11 mouse cellular contexts compared by ENCODE assay signal in the genomic region with DNA sequence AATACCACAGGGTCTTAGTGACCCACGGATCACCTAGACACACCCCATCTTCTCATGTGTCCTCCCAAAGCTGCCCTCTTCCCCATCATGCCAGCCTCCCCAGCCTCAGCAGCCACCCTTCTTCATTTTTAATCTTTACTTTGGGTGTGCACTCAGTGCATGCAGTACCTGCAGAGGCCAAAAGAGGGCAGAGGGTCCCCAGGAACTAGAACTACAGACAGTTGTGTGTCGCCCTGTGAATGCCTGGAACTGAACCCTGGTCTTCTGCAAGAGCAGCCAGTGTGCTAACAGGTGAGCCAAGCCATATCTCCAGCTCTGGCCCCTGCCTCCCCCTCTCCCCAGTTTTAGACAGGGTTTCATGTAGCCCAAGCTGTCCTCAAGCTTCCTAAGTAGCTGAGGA. TPM values are rescaled to one million over a fixed set of nuclear protein-coding genes. Genes with fewer than 3 reads are reported as not detected.
DNase-seq lines count a peak whose midpoint lies in the region; ATAC-seq lines count a peak whose summit lies in the region.
"Had no signal": no experiment of that assay in that cellular context is flagged by ENCODE, and none has a peak within 500 bp of the region (broad histone marks: within the 10 kb centered on the region; RNA-seq: fewer than 3 reads in every experiment).

No protein-coding gene starts in this region.

- peaks cover 66% of the 10 kb centered on the region for H3K36me3 ChIP-seq in kidney, embryonic 16.5 days (ENCODE audit: insufficient read depth, low read length)

- no peaks in the 10 kb centered on the region for H3K27me3 ChIP-seq in kidney, embryonic 16.5 days (ENCODE audit: insufficient read depth, low read length)
- H3K27me3 ChIP-seq: embryonic facial prominence, embryonic 12.5 days; heart, embryonic 13.5 days had no signal

- no peak for ATAC-seq in kidney, embryonic 16.5 days (ENCODE audit: low FRiP score, low TSS enrichment)

- H3K4me3 ChIP-seq in kidney, embryonic 16.5 days (ENCODE audit: low read length), result no peak overlapping the region
- H3K4me3 ChIP-seq: embryonic facial prominence, embryonic 12.5 days; heart, embryonic 13.5 days had no signal

- DNase-seq in kidney, adult 18-20 months, result peak; percentile 21
- DNase-seq in thymus, postnatal 0 days (ENCODE audit: low spot score), result peak; percentile 29
- DNase-seq in thymus, postnatal 10 days (ENCODE audit: low spot score in 2 of 2), result no peak
- peak; percentile 62 for DNase-seq in induced T-regulatory cell, adult 2 months (ENCODE audit: low read depth)
- DNase-seq in urinary bladder, postnatal 25 days (ENCODE audit: low spot score), result no peak
- DNase-seq in right cerebral cortex, postnatal 36 days (ENCODE audit: low spot score in 2 of 2), result no peak
- no peak for DNase-seq in cerebellum, adult 11 months

- no peaks in the 10 kb centered on the region for H3K9me3 ChIP-seq in kidney, embryonic 16.5 days (ENCODE audit: low read length)
- H3K9me3 ChIP-seq: embryonic facial prominence, embryonic 12.5 days; heart, embryonic 13.5 days had no signal

- H3K4me1 ChIP-seq in kidney, embryonic 16.5 days (ENCODE audit: insufficient read depth, low read length), result no peaks in the 10 kb centered on the region
- H3K4me1 ChIP-seq: embryonic facial prominence, embryonic 12.5 days; heart, embryonic 13.5 days had no signal

- H3K9ac ChIP-seq in kidney, embryonic 16.5 days (replicated peaks; ENCODE audit: low read length), result no peak overlapping the region
- H3K9ac ChIP-seq: embryonic facial prominence, embryonic 12.5 days; heart, embryonic 13.5 days had no signal

- no peak overlapping the region for H3K4me2 ChIP-seq in kidney, embryonic 16.5 days (replicated peaks; ENCODE audit: low read depth, low read length)
- H3K4me2 ChIP-seq: embryonic facial prominence, embryonic 12.5 days; heart, embryonic 13.5 days had no signal

- H3K27ac ChIP-seq in kidney, embryonic 16.5 days (ENCODE audit: low read length), result no peak overlapping the region
- H3K27ac ChIP-seq: embryonic facial prominence, embryonic 12.5 days; heart, embryonic 13.5 days; macrophage had no signal

- 69% methylated on average over 2 of the region's 2 CpGs for WGBS in kidney, embryonic 16.5 days

RNA-seq across cellular contexts. Expression of a gene that starts 13.1 kb away (rescaled TPM):
- 102 and 109 TPM in 2 replicates for polyA plus RNA-seq in kidney, embryonic 16.5 days (2015; fragmentation: Nextera tagmentation; extraction: Ambion mirVana)
- 58.6 and 59.2 TPM in 2 replicates for polyA plus RNA-seq in thymus, postnatal 0 days (2015; fragmentation: Nextera tagmentation; extraction: Ambion mirVana)

RNA-seq across cellular contexts. Expression of a gene that starts 21.8 kb away (rescaled TPM):
- 45.0 and 46.2 TPM in 2 replicates for polyA plus RNA-seq in kidney, embryonic 16.5 days (2015; fragmentation: Nextera tagmentation; extraction: Ambion mirVana)
- polyA plus RNA-seq in thymus, postnatal 0 days (2015; fragmentation: Nextera tagmentation; extraction: Ambion mirVana), result 30.5 and 32.7 TPM in 2 replicates

RNA-seq across cellular contexts. Expression of a gene that starts 34.6 kb away (rescaled TPM):
- polyA plus RNA-seq in kidney, embryonic 16.5 days (2015; fragmentation: Nextera tagmentation; extraction: Ambion mirVana), result 12.2 and 13.2 TPM in 2 replicates
- polyA plus RNA-seq in thymus, postnatal 0 days (2015; fragmentation: Nextera tagmentation; extraction: Ambion mirVana), result 19.5 and 20.9 TPM in 2 replicates

RNA-seq across cellular contexts. Expression of a gene that starts 56.7 kb away (rescaled TPM):
- 1.1 TPM in 2 replicates for polyA plus RNA-seq in kidney, embryonic 16.5 days (2015; fragmentation: Nextera tagmentation; extraction: Ambion mirVana)
- polyA plus RNA-seq in thymus, postnatal 0 days (2015; fragmentation: Nextera tagmentation; extraction: Ambion mirVana), result 1.0 TPM in 2 replicates

RNA-seq across cellular contexts. Expression of a gene that starts 59.8 kb away (rescaled TPM):
- polyA plus RNA-seq in kidney, embryonic 16.5 days (2015; fragmentation: Nextera tagmentation; extraction: Ambion mirVana), result 14.6 and 15.8 TPM in 2 replicates
- polyA plus RNA-seq in thymus, postnatal 0 days (2015; fragmentation: Nextera tagmentation; extraction: Ambion mirVana), result 11.1 and 12.9 TPM in 2 replicates

Comparison
In these comparisons a context has a peak if more than half of its experiments do, and no peak if none do; other contexts are left out.
1. DNase-seq: peak in kidney, adult 18-20 months (single experiment), thymus, postnatal 0 days (single experiment) and induced T-regulatory cell, adult 2 months (single experiment); none in thymus, postnatal 10 days (0 of 2), urinary bladder, postnatal 25 days (single experiment), right cerebral cortex, postnatal 36 days (0 of 2) and cerebellum, adult 11 months (single experiment).